Mouse (Mus musculus) midbrain, embryonic 14.5 days (tissue): ENCODE measurements around the gene Washc3. TPM values are rescaled to one million over a fixed set of nuclear protein-coding genes. Genes with fewer than 3 reads are reported as not detected.

ENCODE experiments used
- ATAC-seq: fragments of 200-750 bp; cut with Nextera tagmentation; 2 replicates; pipeline ENCODE4 v1.8.0; 2017; ENCODE audit warnings: moderate number of reproducible peaks, moderate library complexity; ENCODE audit not compliant: low FRiP score, low TSS enrichment
- DNase-seq: peaks from one replicate; pipeline ENCODE4 v3.0.0-alpha.2; 2015
- H3K27ac ChIP-seq: fragments of 300-500 bp; sonication (generic); replicated peaks from 2 replicates; pipeline ENCODE4 v1.5.1; 2014; ENCODE audit warnings: mild to moderate bottlenecking, low read depth, low read length, moderate library complexity
- H3K27me3 ChIP-seq: fragments of 300-500 bp; sonication (generic); 2 replicates; pipeline ENCODE4 v1.6.1; 2014; ENCODE audit warnings: low read length, control low read depth, mixed read lengths; ENCODE audit not compliant: control insufficient read depth, insufficient read depth
- H3K36me3 ChIP-seq: fragments of 300-500 bp; sonication (generic); 2 replicates; pipeline ENCODE4 v1.6.1; 2014; ENCODE audit warnings: low read length, control low read depth; ENCODE audit not compliant: control insufficient read depth, insufficient read depth
- H3K4me1 ChIP-seq: fragments of 300-500 bp; sonication (generic); 2 replicates; pipeline ENCODE4 v1.6.1; 2014; ENCODE audit warnings: mild to moderate bottlenecking, antibody characterized with exemption, low read length, control low read depth; ENCODE audit not compliant: control insufficient read depth, insufficient read depth
- H3K4me2 ChIP-seq: fragments of 300-500 bp; sonication (generic); 2 replicates; pipeline ENCODE4 v1.6.1; 2014; ENCODE audit warnings: mild to moderate bottlenecking, low read length, moderate library complexity
- H3K4me3 ChIP-seq: fragments of 300-500 bp; sonication (generic); replicated peaks from 2 replicates; pipeline ENCODE4 v1.5.1; 2014; ENCODE audit warnings: low read depth, low read length
- H3K9ac ChIP-seq: fragments of 300-500 bp; sonication (generic); replicated peaks from 2 replicates; pipeline ENCODE4 v1.6.1; 2014; ENCODE audit warnings: mild to moderate bottlenecking, low read length, moderate library complexity
- H3K9me3 ChIP-seq: fragments of 300-500 bp; sonication (generic); 2 replicates; pipeline ENCODE4 v1.6.1; 2016; ENCODE audit warnings: low read length, control low read depth, mixed read lengths; ENCODE audit not compliant: control insufficient read depth
- WGBS: fragments of 180-500 bp; shearing (Covaris S2); extraction: QIAGEN DNeasy Blood & Tissue Kit; methylation state at CpG from one replicate; pipeline ENCODE4 v1.1.7; 2014; 5-methylcytosine and 5-hydroxymethylcytosine counted together
- polyA plus RNA-seq: library from polyadenylated mRNA; unstranded; fragments of >200 nt; fragmentation: Nextera tagmentation; extraction: Ambion mirVana; gene quantifications from 2 replicates; pipeline ENCODE4 v1.2.1, GENCODE M21; 2014

Gene Washc3
- polyA plus RNA-seq, 1 experiment from 2014 or later, result 44.3 TPM

DNA sequence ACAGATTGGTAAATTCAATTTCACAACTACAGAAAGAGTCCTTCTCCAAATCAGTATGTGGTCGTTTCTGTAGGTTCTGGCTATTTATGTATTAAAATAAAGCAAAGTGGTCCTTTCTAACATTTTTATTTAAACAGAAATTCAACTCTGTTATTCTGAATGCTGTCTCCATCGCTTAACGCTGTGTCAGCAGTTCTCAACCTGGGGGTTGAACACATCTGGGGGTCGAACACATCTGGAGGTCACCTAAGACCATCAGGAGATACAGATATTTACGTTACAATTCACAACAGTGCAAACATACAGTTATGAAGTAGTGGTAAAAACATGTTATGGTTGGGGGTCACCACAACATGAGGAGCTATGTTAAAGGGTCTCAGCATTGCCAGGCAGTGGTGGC is 73.2 kb downstream of the Washc3 start:
- Histone ChIP-seq H3K4me1 (no peaks in the 10 kb centered on the region), H3K4me2 (no peak overlapping the region), H3K36me3 (no peaks in the 10 kb centered on the region), H3K9ac (no peak overlapping the region), H3K27ac (no peak overlapping the region), H3K4me3 (no peak overlapping the region), H3K9me3 (no peaks in the 10 kb centered on the region), H3K27me3 (no peaks in the 10 kb centered on the region)
- ATAC-seq, result no peak
- WGBS, result 87% methylated on average over 5 of the region's 5 CpGs
- no peak for DNase-seq

DNA sequence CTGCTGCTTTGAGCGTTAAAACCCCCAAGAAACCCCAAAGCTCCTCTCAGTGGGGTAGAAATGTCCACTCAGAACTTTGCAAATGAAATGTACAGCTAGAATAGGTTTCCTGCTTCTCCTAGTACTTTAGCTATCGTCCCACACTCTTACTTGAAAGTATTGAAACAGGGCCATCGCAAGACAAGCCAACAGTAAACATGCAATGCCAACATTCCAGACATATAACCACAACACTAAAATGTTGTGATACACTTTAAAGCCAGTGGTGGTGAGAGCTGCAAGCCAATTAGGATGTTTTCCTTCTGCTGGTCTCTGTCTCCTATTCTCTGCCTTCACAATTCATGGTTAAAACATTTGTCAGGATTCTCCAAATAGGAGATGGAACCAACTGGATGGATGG is 80.8 kb downstream of the Washc3 start:
- 86% methylated on average over 3 of the region's 3 CpGs for WGBS
- Histone ChIP-seq H3K4me1 (no peaks in the 10 kb centered on the region), H3K4me3 (no peak overlapping the region), H3K27me3 (no peaks in the 10 kb centered on the region), H3K27ac (no peak overlapping the region), H3K4me2 (no peak overlapping the region), H3K36me3 (no peaks in the 10 kb centered on the region), H3K9me3 (no peaks in the 10 kb centered on the region), H3K9ac (no peak overlapping the region)
- DNase-seq, result no peak
- no peak for ATAC-seq

DNA sequence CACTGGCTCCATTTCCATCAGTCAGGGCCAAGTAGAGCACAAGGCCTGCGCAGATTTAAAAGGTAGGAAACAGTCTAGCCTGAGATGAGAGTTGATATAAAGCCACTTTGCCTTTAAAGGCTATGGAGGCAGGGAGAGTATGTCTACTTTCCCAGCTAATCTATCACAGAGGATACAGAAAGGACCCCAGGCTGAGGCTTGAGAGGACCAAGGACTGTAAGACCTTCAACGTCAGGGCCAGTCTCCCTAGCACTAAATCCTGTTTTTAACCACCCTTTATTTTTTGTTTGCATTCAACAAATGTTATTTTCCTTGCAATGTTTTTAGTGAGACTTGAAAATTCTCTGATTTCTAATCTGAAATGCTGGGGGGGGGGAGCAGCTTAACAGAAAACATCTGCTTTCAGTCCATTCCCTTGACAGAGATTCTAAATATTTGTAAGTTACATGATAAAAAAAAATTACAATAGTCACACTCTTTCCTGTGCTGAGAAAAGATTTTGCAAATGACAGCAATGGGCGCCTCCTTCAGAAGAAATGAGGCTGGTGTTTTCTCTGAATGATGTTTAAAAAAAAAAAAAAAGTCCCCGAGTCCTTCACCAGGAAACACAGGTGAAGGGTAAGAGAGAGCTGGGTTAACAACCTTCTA is 83.6 kb downstream of the Washc3 start:
- H3K36me3 ChIP-seq, result no peaks in the 10 kb centered on the region
- DNase-seq (no peak), ATAC-seq (no peak)
- no peak overlapping the region for H3K27ac ChIP-seq
- H3K9me3 ChIP-seq, result no peaks in the 10 kb centered on the region
- H3K4me3 ChIP-seq, result no peak overlapping the region
- H3K4me2 ChIP-seq, result no peak overlapping the region
- WGBS, result 92% methylated on average over 4 of the region's 4 CpGs
- no peaks in the 10 kb centered on the region for H3K4me1 ChIP-seq
- H3K9ac ChIP-seq, result no peak overlapping the region
- no peaks in the 10 kb centered on the region for H3K27me3 ChIP-seq

DNA sequence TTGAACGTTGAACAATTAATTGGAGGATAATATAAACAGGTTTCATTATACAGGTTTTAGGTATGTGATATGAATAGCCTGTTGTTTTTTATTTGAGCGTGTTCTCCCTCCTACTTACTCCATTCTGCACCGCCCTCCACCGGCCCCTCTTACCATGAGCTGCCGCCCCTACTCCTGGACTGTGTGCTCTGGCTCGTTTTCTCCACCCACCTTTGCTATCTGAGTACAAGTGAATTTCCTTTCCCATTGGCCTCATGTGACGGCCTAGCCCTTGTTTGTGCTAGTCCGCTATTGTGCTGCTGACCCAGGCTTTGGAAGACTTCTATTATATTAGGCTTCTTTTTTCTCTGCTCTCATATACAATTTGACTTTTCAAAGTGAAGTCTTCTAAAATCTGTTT is 86.4 kb downstream of the Washc3 start:
- no peaks in the 10 kb centered on the region for H3K9me3 ChIP-seq
- no peaks in the 10 kb centered on the region for H3K27me3 ChIP-seq
- no peak overlapping the region for H3K9ac ChIP-seq
- H3K27ac ChIP-seq, result no peak overlapping the region
- 80% methylated on average over 8 of the region's 8 CpGs for WGBS
- no peaks in the 10 kb centered on the region for H3K4me1 ChIP-seq
- DNase-seq (no peak), ATAC-seq (no peak)
- H3K4me2 ChIP-seq, result no peak overlapping the region
- no peaks in the 10 kb centered on the region for H3K36me3 ChIP-seq
- no peak overlapping the region for H3K4me3 ChIP-seq

DNA sequence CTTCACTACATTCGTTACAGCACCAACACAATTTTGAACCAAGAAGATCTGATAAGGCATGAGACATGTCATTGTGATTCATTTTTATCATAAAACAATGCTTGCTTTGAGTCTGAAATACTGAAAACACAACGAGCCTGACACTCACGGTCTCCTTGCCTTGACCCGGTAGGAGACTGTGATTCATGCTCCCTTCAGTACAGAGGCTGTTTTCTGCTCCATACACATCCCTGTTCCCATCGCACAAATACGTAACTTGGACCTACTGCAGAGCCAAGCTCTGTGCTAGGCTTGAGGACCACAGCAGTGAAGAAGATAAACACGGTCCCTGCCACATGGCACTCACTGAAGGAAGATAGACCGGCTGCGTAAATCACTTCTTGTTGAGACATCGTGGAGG is 87.2 kb downstream of the Washc3 start:
- Histone ChIP-seq H3K4me2 (no peak overlapping the region), H3K4me1 (no peaks in the 10 kb centered on the region), H3K9me3 (no peaks in the 10 kb centered on the region), H3K9ac (no peak overlapping the region), H3K4me3 (no peak overlapping the region), H3K36me3 (no peaks in the 10 kb centered on the region), H3K27ac (no peak overlapping the region), H3K27me3 (no peaks in the 10 kb centered on the region)
- no peak for DNase-seq
- ATAC-seq, result no peak
- 93% methylated on average over 10 of the region's 10 CpGs for WGBS

DNA sequence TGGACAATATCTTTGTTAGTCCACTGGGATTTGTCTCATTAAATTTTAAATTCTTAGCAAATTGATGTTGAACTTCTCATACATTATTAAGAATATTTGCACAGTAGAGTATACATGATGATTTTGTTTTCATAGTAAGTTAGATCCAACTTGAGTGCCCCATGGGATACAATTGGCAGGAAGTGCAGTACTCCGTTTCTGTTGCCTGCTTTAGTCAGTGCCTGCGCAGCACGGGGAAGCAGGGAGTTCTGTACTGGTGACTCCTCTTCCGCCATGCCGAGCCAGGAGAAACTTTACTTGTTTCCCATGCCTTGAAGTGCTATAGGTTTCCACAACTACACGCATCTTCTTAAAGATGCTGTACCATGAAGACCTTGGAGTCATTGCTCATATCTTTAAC is 94.2 kb downstream of the Washc3 start:
- H3K9ac ChIP-seq, result no peak overlapping the region
- no peaks in the 10 kb centered on the region for H3K4me1 ChIP-seq
- no peak for ATAC-seq
- DNase-seq, result no peak
- WGBS, result 83% methylated on average over 6 of the region's 6 CpGs
- H3K9me3 ChIP-seq, result no peaks in the 10 kb centered on the region
- H3K4me3 ChIP-seq, result no peak overlapping the region
- no peaks in the 10 kb centered on the region for H3K27me3 ChIP-seq
- no peaks in the 10 kb centered on the region for H3K36me3 ChIP-seq
- no peak overlapping the region for H3K27ac ChIP-seq
- H3K4me2 ChIP-seq, result no peak overlapping the region

Other genes starting within 250 kb of the Washc3 start
- 1.00 TPM in 1 of 2 replicates, not detected in the other for gene Pmch, start 110.0 kb upstream of the Washc3 start, polyA plus RNA-seq
- 2.0 and 3.5 TPM in 2 replicates for gene Parpbp, start 54.2 kb upstream of the Washc3 start, polyA plus RNA-seq
- gene Nup37, start 54.1 kb upstream of the Washc3 start, polyA plus RNA-seq, result 29.7 and 37.6 TPM in 2 replicates
- gene Dram1, start 178.0 kb downstream of the Washc3 start, polyA plus RNA-seq, result 0.18 and 0.50 TPM in 2 replicates
- gene Gnptab, start 178.0 kb downstream of the Washc3 start, polyA plus RNA-seq, result 18.1 and 20.0 TPM in 2 replicates